Mouse (Mus musculus): ENCODE data around the gene Zswim8.

GRCm38 (mm10) chr14:20718443-20718842 is 11.1 kb downstream of the Zswim8 start:
- TF ChIP-seq CTCF (IDR thresholded peaks at IDR 0.05; ENCODE audit: insufficient read depth, low read depth, low read length) (no peak), POLR2A (IDR thresholded peaks at IDR 0.05; ENCODE audit: insufficient read depth, low read depth, low read length) (no peak)
